Mouse (Mus musculus) liver, embryonic 13.5 days (tissue): ENCODE measurements around the gene Nhp2. TPM values are rescaled to one million over a fixed set of nuclear protein-coding genes. Genes with fewer than 3 reads are reported as not detected.
"Not testable (repeated sequence)": the region's sequence is repeated elsewhere in the genome, so short reads cannot be mapped to it uniquely, and the experiment has no call there.

Experiments
- ATAC-seq: fragments of 200-750 bp; cut with Nextera tagmentation; 2 replicates; pipeline ENCODE4 v1.8.0; 2017; ENCODE audit warnings: low read depth, mild to moderate bottlenecking, moderate number of reproducible peaks, moderate library complexity
- DNase-seq: peaks from one replicate; pipeline ENCODE4 v3.0.0; 2022
- H3K27ac ChIP-seq: fragments of 300-500 bp; sonication (generic); 2 replicates; pipeline ENCODE4 v1.5.1; 2015; ENCODE audit warnings: moderate library complexity, mild to moderate bottlenecking, inconsistent platforms
- H3K27me3 ChIP-seq: fragments of 300-500 bp; sonication (generic); 2 replicates; pipeline ENCODE4 v1.6.1; 2015; ENCODE audit warnings: mild to moderate bottlenecking, inconsistent platforms
- H3K36me3 ChIP-seq: fragments of 300-500 bp; sonication (generic); 2 replicates; pipeline ENCODE4 v1.6.1; 2015; ENCODE audit warnings: mild to moderate bottlenecking, inconsistent platforms
- H3K4me1 ChIP-seq: fragments of 300-500 bp; sonication (generic); replicated peaks from 2 replicates; pipeline ENCODE4 v1.6.1; 2015; ENCODE audit warnings: inconsistent platforms
- H3K4me2 ChIP-seq: fragments of 300-500 bp; sonication (generic); 2 replicates; pipeline ENCODE4 v1.6.1; 2015; ENCODE audit warnings: inconsistent platforms, mild to moderate bottlenecking, moderate library complexity
- H3K4me3 ChIP-seq: fragments of 300-500 bp; sonication (generic); replicated peaks from 2 replicates; pipeline ENCODE4 v1.5.1; 2015; ENCODE audit warnings: mild to moderate bottlenecking, inconsistent platforms
- H3K9ac ChIP-seq: fragments of 300-500 bp; sonication (generic); 2 replicates; pipeline ENCODE4 v1.6.1; 2015; ENCODE audit warnings: mild to moderate bottlenecking, inconsistent platforms
- H3K9me3 ChIP-seq: fragments of 300-500 bp; sonication (generic); replicated peaks from 2 replicates; pipeline ENCODE4 v1.6.1; 2016; ENCODE audit warnings: inconsistent platforms
- WGBS: fragments of 180-500 bp; shearing (Covaris S2); methylation state at CpG from one replicate; pipeline ENCODE4 v1.1.7; 2015; ENCODE audit not compliant: insufficient replicate concordance; 5-methylcytosine and 5-hydroxymethylcytosine counted together
- polyA plus RNA-seq: library from polyadenylated mRNA; unstranded; fragments of >200 nt; fragmentation: Nextera tagmentation; extraction: Ambion mirVana; gene quantifications from 2 replicates; pipeline ENCODE4 v1.2.1, GENCODE M21; 2015

The Nhp2 gene
- polyA plus RNA-seq, 1 experiment from 2014 or later, result 203 TPM

GRCm38 (mm10) chr11:51661867-51662365, 42.4 kb downstream of the Nhp2 start:
- H3K4me1 ChIP-seq, result peaks cover 9% of the 10 kb centered on the region
- no peaks in the 10 kb centered on the region for H3K27me3 ChIP-seq
- H3K9me3 ChIP-seq, result no peaks in the 10 kb centered on the region
- ATAC-seq (no peak), DNase-seq (no peak)
- H3K9ac ChIP-seq, result no peak overlapping the region
- no peak overlapping the region for H3K4me2 ChIP-seq
- 78% methylated on average over 16 of the region's 16 CpGs for WGBS
- no peak overlapping the region for H3K27ac ChIP-seq
- H3K4me3 ChIP-seq, result no peak overlapping the region
- H3K36me3 ChIP-seq, result no peaks in the 10 kb centered on the region

GRCm38 (mm10) chr11:51662632-51663031, 43.1 kb downstream of the Nhp2 start:
- H3K9ac ChIP-seq, result no peak overlapping the region
- H3K27ac ChIP-seq, result no peak overlapping the region
- H3K4me3 ChIP-seq, result no peak overlapping the region
- H3K36me3 ChIP-seq, result no peaks in the 10 kb centered on the region
- H3K9me3 ChIP-seq, result no peaks in the 10 kb centered on the region
- DNase-seq (no peak), ATAC-seq (no peak)
- 73% methylated on average over 7 of the region's 7 CpGs for WGBS
- H3K4me2 ChIP-seq, result no peak overlapping the region
- H3K4me1 ChIP-seq, result peaks cover 9% of the 10 kb centered on the region
- H3K27me3 ChIP-seq, result no peaks in the 10 kb centered on the region

- not testable (repeated sequence) for H3K36me3 ChIP-seq, H3K4me2 ChIP-seq, H3K27ac ChIP-seq, H3K27me3 ChIP-seq, H3K9ac ChIP-seq, H3K9me3 ChIP-seq, H3K4me1 ChIP-seq, H3K4me3 ChIP-seq, DNase-seq, ATAC-seq
- WGBS, result 85% methylated on average over 7 of the region's 7 CpGs
These were observed 45.2 kb downstream of the Nhp2 start for GRCm38 (mm10) chr11:51664747-51665146.

- no peaks in the 10 kb centered on the region for H3K9me3 ChIP-seq
- 79% methylated on average over 7 of the region's 7 CpGs for WGBS
These were observed 51.3 kb downstream of the Nhp2 start for GRCm38 (mm10) chr11:51670846-51671245.

GRCm38 (mm10) chr11:51671376-51671775, 51.8 kb downstream of the Nhp2 start:
- Histone ChIP-seq H3K4me2 (no peak overlapping the region), H3K27me3 (no peaks in the 10 kb centered on the region), H3K9me3 (no peaks in the 10 kb centered on the region), H3K4me1 (no peaks in the 10 kb centered on the region), H3K9ac (no peak overlapping the region), H3K4me3 (no peak overlapping the region), H3K36me3 (no peaks in the 10 kb centered on the region), H3K27ac (no peak overlapping the region)
- WGBS, result 59% methylated on average over 2 of the region's 2 CpGs
- DNase-seq (no peak), ATAC-seq (no peak)

More at GRCm38 (mm10) chr11:51670846-51671245, 51.3 kb downstream of the Nhp2 start:
- DNase-seq (no peak), ATAC-seq (no peak)
- no peaks in the 10 kb centered on the region for H3K4me1 ChIP-seq
- H3K4me3 ChIP-seq, result no peak overlapping the region
- no peak overlapping the region for H3K9ac ChIP-seq
- no peak overlapping the region for H3K27ac ChIP-seq
- no peaks in the 10 kb centered on the region for H3K27me3 ChIP-seq
- no peak overlapping the region for H3K4me2 ChIP-seq
- H3K36me3 ChIP-seq, result no peaks in the 10 kb centered on the region

- H3K9ac ChIP-seq, result no peak overlapping the region
- no peaks in the 10 kb centered on the region for H3K27me3 ChIP-seq
- H3K9me3 ChIP-seq, result no peaks in the 10 kb centered on the region
- no peaks in the 10 kb centered on the region for H3K4me1 ChIP-seq
- 78% methylated on average over 9 of the region's 9 CpGs for WGBS
- no peak overlapping the region for H3K4me3 ChIP-seq
- no peaks in the 10 kb centered on the region for H3K36me3 ChIP-seq
- H3K27ac ChIP-seq, result no peak overlapping the region
- DNase-seq (no peak), ATAC-seq (no peak)
- H3K4me2 ChIP-seq, result no peak overlapping the region
These were observed 53.8 kb downstream of the Nhp2 start for GRCm38 (mm10) chr11:51673291-51673690.

Other genes with a start within 250 kb of the Nhp2 start
- gene Phykpl, start 35.0 kb upstream of the Nhp2 start, polyA plus RNA-seq, result 14.4 and 15.0 TPM in 2 replicates
- gene Hnrnpab, start 12.9 kb upstream of the Nhp2 start, polyA plus RNA-seq, result 250 and 275 TPM in 2 replicates
- gene Rmnd5b, start 16.2 kb downstream of the Nhp2 start, polyA plus RNA-seq, result 24.9 and 25.1 TPM in 2 replicates
- gene N4bp3, start 31.1 kb downstream of the Nhp2 start, polyA plus RNA-seq, result 3.1 and 3.2 TPM in 2 replicates
- 0.29 and 0.49 TPM in 2 replicates for gene D930048N14Rik, start 31.2 kb downstream of the Nhp2 start, polyA plus RNA-seq
- gene 0610009B22Rik, start 69.1 kb downstream of the Nhp2 start, polyA plus RNA-seq, result 45.2 and 50.6 TPM in 2 replicates
- gene Sec24a, start 143.9 kb downstream of the Nhp2 start, polyA plus RNA-seq, result 5.8 and 8.4 TPM in 2 replicates
- gene Sar1b, start 144.0 kb downstream of the Nhp2 start, polyA plus RNA-seq, result 90.3 and 101 TPM in 2 replicates
- gene Jade2, start 237.9 kb downstream of the Nhp2 start, polyA plus RNA-seq, result 0.55 and 0.61 TPM in 2 replicates